Mouse (Mus musculus) myocyte (in vitro differentiated cells): ENCODE measurements around the gene Dusp23. TPM values are rescaled to one million over a fixed set of nuclear protein-coding genes. Genes with fewer than 3 reads are reported as not detected.

Source experiments
- H3K27me3 ChIP-seq: one replicate; pipeline ENCODE4 v1.6.1; 2011; ENCODE audit not compliant: control insufficient read depth, insufficient read depth, insufficient read length
- H3K36me3 ChIP-seq: one replicate; pipeline ENCODE4 v1.6.1; 2011; ENCODE audit not compliant: control insufficient read depth, insufficient read depth
- H3K4me2 ChIP-seq: one replicate; pipeline ENCODE4 v1.6.1; 2011; ENCODE audit warnings: low read depth, control low read depth
- H3K4me3 ChIP-seq: one replicate; pipeline ENCODE4 v1.5.1; 2011; ENCODE audit warnings: mild to moderate bottlenecking, control low read depth, moderate library complexity
- H3K79me2 ChIP-seq: one replicate; pipeline ENCODE4 v1.6.1; 2011; ENCODE audit not compliant: control insufficient read depth, insufficient read depth
- H3ac ChIP-seq: one replicate; pipeline ENCODE4 v1.6.1; 2011; ENCODE audit not compliant: control insufficient read depth, insufficient read length
- CEBPB ChIP-seq: IDR thresholded peaks from 2 replicates; pipeline ENCODE4 v1.6.1; 2011; ENCODE audit warnings: mild to moderate bottlenecking, moderate library complexity; ENCODE audit not compliant: poor library complexity, insufficient read depth, severe bottlenecking
- E2F4 ChIP-seq: IDR thresholded peaks from one replicate; pipeline ENCODE4 v1.6.1; 2011; ENCODE audit warnings: mild to moderate bottlenecking, control low read depth, moderate library complexity; ENCODE audit not compliant: insufficient read depth
- MAX ChIP-seq: IDR thresholded peaks from one replicate; pipeline ENCODE4 v1.6.1; 2011; ENCODE audit warnings: low read depth, mild to moderate bottlenecking, control low read depth
- MYOD1 ChIP-seq, 3 experiments: IDR thresholded peaks; one replicate each; pipeline ENCODE4 v1.6.1; 2011; ENCODE audit warnings: control low read depth in 2 of 3, low read depth in 2 of 3, mild to moderate bottlenecking in 2 of 3, moderate library complexity in 1 of 3; ENCODE audit not compliant: insufficient read length in 2 of 3, control insufficient read depth in 1 of 3
- MYOG ChIP-seq, 3 experiments: IDR thresholded peaks; one replicate each; pipeline ENCODE4 v1.6.1; 2011; ENCODE audit warnings: control low read depth in 2 of 3, low read depth in 2 of 3, mild to moderate bottlenecking in 2 of 3; ENCODE audit not compliant: insufficient read length in 2 of 3, control insufficient read depth in 1 of 3, insufficient read depth in 1 of 3
- POLR2A ChIP-seq: IDR thresholded peaks from one replicate; pipeline ENCODE4 v1.6.1; 2011; ENCODE audit warnings: low read depth, mild to moderate bottlenecking, control low read depth, moderate library complexity; ENCODE audit not compliant: insufficient read length
- POLR2AphosphoS2 ChIP-seq: IDR thresholded peaks from one replicate; pipeline ENCODE4 v1.6.1; 2011; ENCODE audit warnings: low read depth, control low read depth; ENCODE audit not compliant: insufficient read length
- REST ChIP-seq: IDR thresholded peaks from one replicate; pipeline ENCODE4 v1.6.1; 2011; ENCODE audit warnings: mild to moderate bottlenecking, control low read depth, moderate library complexity; ENCODE audit not compliant: insufficient read depth, insufficient read length
- SRF ChIP-seq: IDR thresholded peaks from one replicate; pipeline ENCODE4 v1.6.1; 2011; ENCODE audit warnings: low read depth; ENCODE audit not compliant: control insufficient read depth, insufficient read length
- TCF12 ChIP-seq: IDR thresholded peaks from one replicate; pipeline ENCODE4 v1.6.1; 2011; ENCODE audit warnings: mild to moderate bottlenecking, control low read depth; ENCODE audit not compliant: poor library complexity, insufficient read depth, severe bottlenecking
- TCF3 ChIP-seq: IDR thresholded peaks from one replicate; pipeline ENCODE4 v1.6.1; 2011; ENCODE audit warnings: low read depth, control low read depth; ENCODE audit not compliant: insufficient read length
- USF1 ChIP-seq: IDR thresholded peaks from one replicate; pipeline ENCODE4 v1.6.1; 2011; ENCODE audit warnings: low read depth, mild to moderate bottlenecking, control low read depth, moderate library complexity
- polyA plus RNA-seq: library from polyadenylated mRNA; unstranded; fragments of >200 nt; fragmentation: generic; extraction: Trizol; gene quantifications from one replicate; pipeline ENCODE4 v1.2.1, GENCODE M21; 2012; ENCODE audit warnings: missing spikeins

Gene Dusp23
- polyA plus RNA-seq, 1 experiment: 1.9 TPM

DNA sequence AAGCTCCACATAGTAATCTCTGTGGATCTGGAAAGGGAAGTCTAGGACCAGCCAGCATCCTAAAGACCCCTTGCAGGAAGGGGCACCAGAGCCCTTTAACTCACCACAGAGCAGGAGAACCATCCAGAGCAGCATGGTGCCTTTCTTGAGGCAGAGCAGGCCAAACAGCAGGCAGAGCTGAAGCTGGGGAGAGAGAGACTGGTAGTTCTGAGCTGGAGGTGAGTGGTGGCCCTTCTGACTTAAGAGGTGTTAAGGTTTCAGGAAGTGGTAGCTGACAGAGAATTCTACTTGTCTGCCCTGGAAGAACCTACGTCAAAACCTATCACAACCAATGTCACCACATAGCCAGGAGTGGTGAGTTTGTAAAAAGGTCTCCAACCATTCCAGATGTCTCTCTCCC lies 30.4 kb downstream of the Dusp23 start, which contains the start of gene Fcrl6:
Gene Fcrl6 (minus strand): TSS at position 226 of the 400 bp plus-strand sequence.
- Histone ChIP-seq H3K27me3 (no peaks in the 10 kb centered on the region), H3K36me3 (no peaks in the 10 kb centered on the region), H3K4me3 (no peak within 1 kb of the TSS), H3K4me2 (no peak within 1 kb of the TSS), H3ac (no peak within 1 kb of the TSS), H3K79me2 (no peaks in the 10 kb centered on the region)
- no peak for TF ChIP-seq E2F4
- no peak for TF ChIP-seq MAX
- TF ChIP-seq POLR2AphosphoS2: no peak
- TF ChIP-seq USF1: no peak
- no peak for TF ChIP-seq CEBPB
- no peak for TF ChIP-seq TCF3
- no peak for TF ChIP-seq SRF
- no peak for TF ChIP-seq MYOD1 (IDR thresholded peaks at IDR 0.05; ENCODE audit: control insufficient read depth in 1 of 3, insufficient read length in 2 of 3, low read depth in 2 of 3)
- no peak for TF ChIP-seq MYOG (IDR thresholded peaks at IDR 0.05; ENCODE audit: control insufficient read depth in 1 of 3, insufficient read depth in 1 of 3, insufficient read length in 2 of 3, low read depth in 2 of 3)
- no peak for TF ChIP-seq TCF12
- no peak for TF ChIP-seq REST
- TF ChIP-seq POLR2A: no peak

DNA sequence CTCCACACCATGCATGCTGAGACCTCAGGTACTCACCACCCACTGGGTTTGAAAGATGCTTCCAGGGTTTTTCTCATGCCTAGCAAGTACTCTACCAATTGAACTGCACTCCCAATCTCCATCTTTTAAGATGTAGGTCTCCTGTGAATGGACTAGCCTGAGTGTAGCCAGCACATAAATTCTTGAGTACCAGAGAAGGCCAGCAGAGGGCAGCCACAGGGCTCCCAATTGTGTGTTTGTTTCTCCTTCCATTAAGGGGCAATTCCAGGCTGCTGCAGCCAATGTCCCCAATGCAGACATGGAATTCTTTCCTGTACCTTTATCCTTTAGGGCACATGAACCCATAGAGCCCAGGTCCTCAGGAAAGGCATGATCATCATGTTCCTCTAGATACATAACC lies 38.3 kb downstream of the Dusp23 start:
- Histone ChIP-seq H3ac (no peak overlapping the region), H3K4me3 (no peak overlapping the region), H3K27me3 (no peaks in the 10 kb centered on the region), H3K36me3 (no peaks in the 10 kb centered on the region), H3K79me2 (no peaks in the 10 kb centered on the region), H3K4me2 (no peak overlapping the region)
- TF ChIP-seq REST (no peak), SRF (no peak), POLR2AphosphoS2 (no peak), MAX (no peak), TCF12 (no peak), MYOG (IDR thresholded peaks at IDR 0.05; ENCODE audit: control insufficient read depth in 1 of 3, insufficient read depth in 1 of 3, insufficient read length in 2 of 3, low read depth in 2 of 3) (no peak), USF1 (no peak), MYOD1 (IDR thresholded peaks at IDR 0.05; ENCODE audit: control insufficient read depth in 1 of 3, insufficient read length in 2 of 3, low read depth in 2 of 3) (no peak), E2F4 (no peak), POLR2A (no peak), TCF3 (no peak), CEBPB (no peak)

DNA sequence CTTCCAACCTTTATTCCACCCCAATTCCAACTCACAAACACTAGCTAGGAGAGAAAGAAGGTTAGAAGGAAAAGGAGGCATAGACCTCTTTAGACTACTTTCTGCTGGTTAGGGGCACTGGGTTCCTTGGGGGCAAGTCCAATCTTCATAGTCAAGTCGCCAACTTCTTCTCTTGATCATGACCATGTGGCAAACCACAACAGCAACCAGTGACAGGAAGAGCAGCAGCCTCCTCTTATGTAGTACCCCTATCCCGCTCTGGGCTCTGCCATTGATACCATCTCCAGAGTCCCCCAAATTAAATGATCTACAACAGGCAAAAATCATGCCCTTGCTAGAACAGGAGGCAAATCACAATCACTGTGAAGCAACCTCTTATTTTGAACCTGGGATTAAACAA lies 38.8 kb downstream of the Dusp23 start:
- Histone ChIP-seq H3K36me3 (no peaks in the 10 kb centered on the region), H3K4me2 (no peak overlapping the region), H3ac (no peak overlapping the region), H3K79me2 (no peaks in the 10 kb centered on the region), H3K4me3 (no peak overlapping the region), H3K27me3 (no peaks in the 10 kb centered on the region)
- TF ChIP-seq POLR2AphosphoS2 (no peak), POLR2A (no peak), MAX (no peak), E2F4 (no peak), CEBPB (no peak), REST (no peak), MYOG (IDR thresholded peaks at IDR 0.05; ENCODE audit: control insufficient read depth in 1 of 3, insufficient read depth in 1 of 3, insufficient read length in 2 of 3, low read depth in 2 of 3) (no peak), SRF (no peak), MYOD1 (IDR thresholded peaks at IDR 0.05; ENCODE audit: control insufficient read depth in 1 of 3, insufficient read length in 2 of 3, low read depth in 2 of 3) (no peak), TCF3 (no peak), USF1 (no peak), TCF12 (no peak)

DNA sequence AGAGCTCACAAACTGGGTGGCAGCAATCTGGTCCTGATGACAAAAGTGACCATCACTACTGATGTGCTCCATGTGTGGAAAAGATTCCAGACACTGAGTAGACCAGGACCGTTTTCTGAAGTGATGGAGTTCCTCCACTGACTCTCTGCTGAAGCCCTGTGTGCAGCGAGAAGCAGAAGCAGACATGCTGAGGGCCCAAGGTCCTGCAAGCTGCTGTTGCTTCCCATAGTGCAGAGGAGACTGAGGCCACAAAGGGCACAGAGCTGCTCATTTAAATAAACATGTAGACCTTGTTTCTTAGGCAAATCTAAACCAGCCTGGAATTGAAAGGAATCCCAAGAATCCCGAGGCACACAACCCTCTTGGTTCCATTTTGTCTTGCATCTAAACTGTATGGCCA lies 39.4 kb downstream of the Dusp23 start:
- no peak for TF ChIP-seq POLR2AphosphoS2
- no peak for TF ChIP-seq TCF12
- no peak for TF ChIP-seq MYOD1 (IDR thresholded peaks at IDR 0.05; ENCODE audit: control insufficient read depth in 1 of 3, insufficient read length in 2 of 3, low read depth in 2 of 3)
- TF ChIP-seq USF1: no peak
- no peak for TF ChIP-seq MAX
- TF ChIP-seq TCF3: no peak
- TF ChIP-seq REST: no peak
- no peaks in the 10 kb centered on the region for H3K36me3 ChIP-seq
- no peak overlapping the region for H3ac ChIP-seq
- H3K27me3 ChIP-seq: no peaks in the 10 kb centered on the region
- no peak overlapping the region for H3K4me2 ChIP-seq
- no peaks in the 10 kb centered on the region for H3K79me2 ChIP-seq
- no peak overlapping the region for H3K4me3 ChIP-seq
